Mouse (Mus musculus): ENCODE measurements at regions not wholly inside any gene's neighbourhood (a gene's known extent, or its start where the extent isn't known, plus 50 kb on each side); places are given as distances from the start of the nearest gene placed in this dataset.

DNA sequence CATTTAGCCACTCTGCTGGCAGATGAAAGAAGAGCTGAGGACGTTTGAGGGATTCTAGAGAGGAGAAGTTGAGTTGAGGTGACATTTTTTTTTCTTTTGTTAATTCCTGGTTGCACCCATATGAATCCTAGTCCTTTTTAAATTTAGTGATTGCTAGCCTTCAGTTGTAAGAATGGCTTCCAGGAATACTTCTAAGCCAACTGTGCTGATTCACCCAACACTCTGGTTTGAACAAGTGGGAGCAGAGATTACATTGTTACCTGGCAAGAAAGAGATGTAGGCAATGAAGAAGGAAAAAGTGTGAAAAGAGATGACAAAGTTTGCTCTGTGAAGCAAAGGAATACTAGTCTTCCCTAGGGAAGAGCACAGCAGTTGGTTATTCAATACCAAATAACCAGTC, 261.1 kb upstream of the Kcnq5 start:
- no peaks in the 10 kb centered on the region for H3K36me3 ChIP-seq (ENCODE audit: insufficient read depth, low read length)
- no peak for TF ChIP-seq CTCF (conservative IDR thresholded peaks at IDR 0.05; ENCODE audit: low read length)
- TF ChIP-seq POU5F1 (IDR thresholded peaks at IDR 0.05; ENCODE audit: borderline replicate concordance, low read length): no peak
- TF ChIP-seq NANOG (IDR thresholded peaks at IDR 0.05; ENCODE audit: borderline replicate concordance, low read length): no peak
- no peak overlapping the region for H3K4me3 ChIP-seq (replicated peaks; ENCODE audit: low read length)
- H3K9me3 ChIP-seq (ENCODE audit: low read length): peaks cover 13% of the 10 kb centered on the region
- H3K27me3 ChIP-seq (ENCODE audit: insufficient read depth, low read length): no peaks in the 10 kb centered on the region
- H3K4me1 ChIP-seq (replicated peaks; ENCODE audit: low read depth, low read length): no peaks in the 10 kb centered on the region

DNA sequence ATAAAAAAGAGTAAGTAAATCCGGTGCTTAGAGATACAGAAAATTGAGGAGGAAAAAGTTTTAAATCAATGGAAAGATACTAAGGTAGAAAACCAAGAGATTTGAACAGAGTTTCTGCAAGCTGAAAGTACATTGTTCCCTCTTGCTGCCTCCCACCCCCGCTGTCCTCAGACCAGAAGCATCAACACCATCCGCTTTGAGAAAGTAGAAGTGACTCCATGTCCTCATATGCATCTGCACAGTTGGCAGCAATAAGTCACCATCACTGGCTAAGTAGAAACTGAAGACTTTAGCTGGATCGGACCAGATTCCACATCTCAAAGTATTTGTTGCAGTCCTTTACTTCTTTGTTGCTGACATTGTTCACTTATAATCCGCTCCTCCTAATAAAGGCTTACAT, 250.1 kb upstream of the Kcnq5 start:
- Histone ChIP-seq H3K27me3 (ENCODE audit: insufficient read depth, low read length) (no peaks in the 10 kb centered on the region), H3K36me3 (ENCODE audit: insufficient read depth, low read length) (no peaks in the 10 kb centered on the region), H3K9me3 (ENCODE audit: low read length) (no peaks in the 10 kb centered on the region), H3K4me3 (replicated peaks; ENCODE audit: low read length) (no peak overlapping the region), H3K4me1 (replicated peaks; ENCODE audit: low read depth, low read length) (no peaks in the 10 kb centered on the region)
- TF ChIP-seq POU5F1 (IDR thresholded peaks at IDR 0.05; ENCODE audit: borderline replicate concordance, low read length) (no peak), NANOG (IDR thresholded peaks at IDR 0.05; ENCODE audit: borderline replicate concordance, low read length) (no peak), CTCF (conservative IDR thresholded peaks at IDR 0.05; ENCODE audit: low read length) (no peak)

DNA sequence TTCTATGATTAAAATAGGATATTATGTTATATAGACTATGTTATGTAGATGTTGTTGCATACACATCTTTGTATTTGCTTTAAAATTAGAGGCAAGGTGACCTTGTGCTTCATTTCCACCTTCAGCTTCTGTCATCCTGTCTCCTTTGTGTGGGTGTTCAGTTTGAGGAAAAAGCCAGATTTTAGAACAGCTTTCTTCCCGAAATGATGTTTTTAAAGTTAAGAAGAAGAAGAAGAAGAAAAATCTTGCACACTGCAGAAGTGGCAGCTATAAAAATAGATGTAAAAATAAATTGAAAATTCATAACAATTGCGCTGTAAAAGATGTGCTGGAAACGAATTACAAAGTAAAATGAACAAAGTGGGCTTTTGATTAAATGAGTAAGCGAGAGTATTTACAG, 249.5 kb upstream of the Kcnq5 start:
- Histone ChIP-seq H3K36me3 (ENCODE audit: insufficient read depth, low read length) (no peaks in the 10 kb centered on the region), H3K9me3 (ENCODE audit: low read length) (no peaks in the 10 kb centered on the region), H3K4me3 (replicated peaks; ENCODE audit: low read length) (no peak overlapping the region), H3K27me3 (ENCODE audit: insufficient read depth, low read length) (no peaks in the 10 kb centered on the region), H3K4me1 (replicated peaks; ENCODE audit: low read depth, low read length) (no peaks in the 10 kb centered on the region)
- no peak for TF ChIP-seq CTCF (conservative IDR thresholded peaks at IDR 0.05; ENCODE audit: low read length)
- TF ChIP-seq POU5F1 (IDR thresholded peaks at IDR 0.05; ENCODE audit: borderline replicate concordance, low read length): no peak
- no peak for TF ChIP-seq NANOG (IDR thresholded peaks at IDR 0.05; ENCODE audit: borderline replicate concordance, low read length)

DNA sequence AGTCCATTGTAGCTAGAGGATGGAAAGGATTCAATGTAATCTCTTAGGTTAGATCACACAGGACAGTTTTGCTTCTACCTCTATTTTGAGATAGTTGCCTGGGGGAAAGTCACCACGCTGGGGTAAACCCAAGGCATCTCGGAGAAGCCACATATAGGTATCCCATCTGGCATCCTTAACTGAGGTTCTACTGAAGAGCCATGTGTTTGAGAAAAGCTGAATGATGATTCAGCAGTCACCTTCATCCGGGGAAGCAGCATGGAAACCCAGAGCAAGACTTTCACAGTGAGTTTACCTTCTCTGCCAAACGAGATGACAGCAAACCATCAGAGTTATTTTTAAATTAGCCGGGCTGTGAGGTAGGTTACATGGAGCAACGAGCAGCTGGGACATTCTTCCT, 248.9 kb upstream of the Kcnq5 start:
- H3K4me3 ChIP-seq (replicated peaks; ENCODE audit: low read length): no peak overlapping the region
- H3K27me3 ChIP-seq (ENCODE audit: insufficient read depth, low read length): no peaks in the 10 kb centered on the region
- TF ChIP-seq CTCF (conservative IDR thresholded peaks at IDR 0.05; ENCODE audit: low read length) (no peak), NANOG (IDR thresholded peaks at IDR 0.05; ENCODE audit: borderline replicate concordance, low read length) (no peak), POU5F1 (IDR thresholded peaks at IDR 0.05; ENCODE audit: borderline replicate concordance, low read length) (no peak)
- no peaks in the 10 kb centered on the region for H3K36me3 ChIP-seq (ENCODE audit: insufficient read depth, low read length)
- H3K4me1 ChIP-seq (replicated peaks; ENCODE audit: low read depth, low read length): no peaks in the 10 kb centered on the region
- no peaks in the 10 kb centered on the region for H3K9me3 ChIP-seq (ENCODE audit: low read length)

DNA sequence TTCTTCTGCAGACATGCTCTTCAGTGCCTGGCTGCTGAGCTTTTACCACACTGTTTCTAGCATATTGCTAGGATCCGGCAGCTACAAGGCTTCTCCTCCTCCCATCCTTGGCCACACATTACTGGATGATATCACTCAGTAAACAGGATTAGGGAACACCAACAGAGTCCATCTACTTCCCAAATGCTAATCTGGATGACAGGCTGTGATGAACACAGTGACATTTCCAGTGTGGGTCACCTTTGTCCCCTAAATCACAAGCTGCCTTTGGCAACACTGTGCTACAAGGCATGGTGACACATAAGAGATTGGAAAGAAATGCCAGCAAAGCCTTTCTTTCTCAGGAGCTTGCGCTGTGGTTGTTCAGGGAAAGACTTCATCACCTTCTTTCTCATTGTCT, 246.5 kb upstream of the Kcnq5 start:
- H3K9me3 ChIP-seq (ENCODE audit: low read length): no peaks in the 10 kb centered on the region
- H3K27me3 ChIP-seq (ENCODE audit: insufficient read depth, low read length): no peaks in the 10 kb centered on the region
- no peaks in the 10 kb centered on the region for H3K4me1 ChIP-seq (replicated peaks; ENCODE audit: low read depth, low read length)
- H3K4me3 ChIP-seq (replicated peaks; ENCODE audit: low read length): no peak overlapping the region
- TF ChIP-seq POU5F1 (IDR thresholded peaks at IDR 0.05; ENCODE audit: borderline replicate concordance, low read length) (no peak), NANOG (IDR thresholded peaks at IDR 0.05; ENCODE audit: borderline replicate concordance, low read length) (no peak), CTCF (conservative IDR thresholded peaks at IDR 0.05; ENCODE audit: low read length) (no peak)
- H3K36me3 ChIP-seq (ENCODE audit: insufficient read depth, low read length): no peaks in the 10 kb centered on the region

DNA sequence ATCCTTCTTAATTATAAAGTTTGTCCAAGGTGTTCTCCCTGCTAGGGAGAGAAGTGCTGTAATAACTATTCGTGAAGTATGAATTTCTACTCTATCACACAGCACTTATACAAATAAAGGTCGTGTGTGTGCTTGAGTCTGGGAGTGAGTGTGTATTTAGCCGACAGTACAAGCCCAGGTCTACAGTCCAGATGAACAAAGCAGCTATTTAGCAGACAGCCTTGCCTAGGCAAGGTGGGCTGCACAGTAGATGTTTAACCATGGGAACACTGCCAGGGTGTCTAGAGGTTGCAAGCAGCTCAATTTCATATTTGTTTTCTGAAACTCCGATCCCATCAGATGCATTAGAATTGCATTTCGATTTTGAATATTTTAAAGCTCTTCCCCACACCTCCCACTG, 245.2 kb upstream of the Kcnq5 start:
- H3K27me3 ChIP-seq (ENCODE audit: insufficient read depth, low read length): no peaks in the 10 kb centered on the region
- no peaks in the 10 kb centered on the region for H3K9me3 ChIP-seq (ENCODE audit: low read length)
- H3K4me3 ChIP-seq (replicated peaks; ENCODE audit: low read length): no peak overlapping the region
- no peak for TF ChIP-seq CTCF (conservative IDR thresholded peaks at IDR 0.05; ENCODE audit: low read length)
- no peak for TF ChIP-seq NANOG (IDR thresholded peaks at IDR 0.05; ENCODE audit: borderline replicate concordance, low read length)
- no peak for TF ChIP-seq POU5F1 (IDR thresholded peaks at IDR 0.05; ENCODE audit: borderline replicate concordance, low read length)
- H3K36me3 ChIP-seq (ENCODE audit: insufficient read depth, low read length): no peaks in the 10 kb centered on the region
- H3K4me1 ChIP-seq (replicated peaks; ENCODE audit: low read depth, low read length): no peaks in the 10 kb centered on the region

DNA sequence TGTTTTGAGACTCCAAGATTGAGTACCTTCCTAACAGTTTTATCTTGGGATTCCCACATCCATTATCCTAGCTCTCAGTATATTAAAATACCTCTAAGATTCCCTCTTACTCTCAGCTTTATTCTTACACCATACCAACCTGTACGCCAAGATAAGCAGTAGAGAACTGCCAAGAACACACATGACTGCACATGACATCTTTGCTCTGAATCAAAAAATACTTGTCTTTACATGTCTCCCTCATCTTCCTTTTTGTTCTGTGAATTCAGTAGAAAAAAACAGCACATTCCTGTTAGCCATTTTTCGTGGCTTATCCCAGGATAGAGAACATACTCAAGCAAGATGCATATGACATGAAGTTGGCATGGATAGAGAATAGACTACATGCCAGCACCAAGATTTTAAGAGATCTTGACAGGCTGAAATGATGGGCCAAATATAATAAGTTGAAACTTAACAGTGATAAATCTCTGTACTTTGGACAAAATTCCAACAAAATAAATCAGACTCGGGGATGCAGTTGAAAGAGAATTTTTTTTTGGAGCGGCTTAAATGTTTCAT, 206.0 kb upstream of the Kcnq5 start:
- no peaks in the 10 kb centered on the region for H3K4me1 ChIP-seq (replicated peaks; ENCODE audit: low read depth, low read length)
- H3K27me3 ChIP-seq (ENCODE audit: insufficient read depth, low read length): no peaks in the 10 kb centered on the region
- no peak for TF ChIP-seq POU5F1 (IDR thresholded peaks at IDR 0.05; ENCODE audit: borderline replicate concordance, low read length)
- TF ChIP-seq CTCF (conservative IDR thresholded peaks at IDR 0.05; ENCODE audit: low read length): no peak
- no peak for TF ChIP-seq NANOG (IDR thresholded peaks at IDR 0.05; ENCODE audit: borderline replicate concordance, low read length)

DNA sequence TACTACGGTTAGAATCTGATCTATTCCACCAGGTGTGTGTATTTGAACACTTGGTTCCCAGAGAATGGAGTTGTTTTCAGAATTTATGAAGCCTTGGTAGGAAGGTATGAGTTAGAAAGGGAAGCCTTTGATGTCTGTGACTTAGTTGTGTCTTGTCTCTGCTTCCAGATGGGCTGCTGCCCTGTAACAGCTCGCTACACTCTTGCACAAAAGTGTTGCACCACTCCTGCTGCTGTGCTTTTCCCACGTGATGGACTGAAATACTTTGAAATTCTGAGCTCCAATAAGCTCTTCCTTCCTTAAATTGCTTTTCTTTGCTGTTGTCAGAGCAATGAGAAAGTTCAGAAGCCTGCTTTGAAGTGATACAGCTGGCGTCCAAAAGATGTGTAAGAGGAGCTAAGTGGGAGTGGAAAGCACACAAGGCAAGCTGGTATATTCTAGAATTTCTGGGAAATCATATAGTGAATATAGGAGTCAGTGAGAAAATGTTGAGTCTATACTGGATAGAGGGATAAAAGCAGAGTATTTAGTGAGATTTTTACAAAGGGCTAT, 174.9 kb upstream of the Kcnq5 start:
- no peaks in the 10 kb centered on the region for H3K9me3 ChIP-seq (ENCODE audit: low read length)
- H3K4me1 ChIP-seq (replicated peaks; ENCODE audit: low read depth, low read length): no peaks in the 10 kb centered on the region
- no peaks in the 10 kb centered on the region for H3K36me3 ChIP-seq (ENCODE audit: insufficient read depth, low read length)
- no peaks in the 10 kb centered on the region for H3K27me3 ChIP-seq (ENCODE audit: insufficient read depth, low read length)
- TF ChIP-seq NANOG (IDR thresholded peaks at IDR 0.05; ENCODE audit: borderline replicate concordance, low read length): no peak
- no peak for TF ChIP-seq CTCF (conservative IDR thresholded peaks at IDR 0.05; ENCODE audit: low read length)
- no peak overlapping the region for H3K4me3 ChIP-seq (replicated peaks; ENCODE audit: low read length)

More for the DNA sequence above, 206.0 kb upstream of the Kcnq5 start:
- Histone ChIP-seq H3K4me3 (replicated peaks; ENCODE audit: low read length) (no peak overlapping the region), H3K9me3 (ENCODE audit: low read length) (no peaks in the 10 kb centered on the region), H3K36me3 (ENCODE audit: insufficient read depth, low read length) (no peaks in the 10 kb centered on the region)

DNA sequence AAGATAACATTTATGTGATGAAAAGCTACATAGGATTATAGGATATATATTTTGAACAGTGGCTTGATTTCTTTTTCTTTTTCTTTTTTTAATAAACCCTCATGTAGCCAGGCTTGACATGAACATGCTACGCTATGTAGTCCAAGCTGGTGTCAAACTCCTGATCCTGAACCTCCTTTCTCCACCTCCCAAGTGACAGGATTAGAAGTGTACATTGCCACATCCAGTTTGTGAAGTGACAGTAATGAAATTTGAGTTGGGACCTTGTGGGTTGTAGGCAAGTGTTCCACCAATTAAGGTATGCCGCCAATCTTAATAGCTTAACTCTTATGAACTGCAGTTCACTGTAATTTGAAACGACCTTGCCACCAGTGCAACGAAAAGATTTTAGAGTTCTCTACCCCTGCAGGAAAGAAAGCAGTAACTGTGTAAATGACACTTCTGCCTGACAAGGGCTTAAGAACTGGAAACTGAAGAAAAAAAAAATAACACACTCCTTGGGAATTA, 156.6 kb upstream of the Kcnq5 start:
- Histone ChIP-seq H3K36me3 (ENCODE audit: insufficient read depth, low read length) (no peaks in the 10 kb centered on the region), H3K9me3 (ENCODE audit: low read length) (0 out of 2 replicates have a peak, but pooled peaks cover 5% of the 10 kb centered on the region), H3K4me3 (replicated peaks; ENCODE audit: low read length) (no peak overlapping the region), H3K27me3 (ENCODE audit: insufficient read depth, low read length) (no peaks in the 10 kb centered on the region), H3K4me1 (replicated peaks; ENCODE audit: low read depth, low read length) (no peaks in the 10 kb centered on the region)
- TF ChIP-seq POU5F1 (IDR thresholded peaks at IDR 0.05; ENCODE audit: borderline replicate concordance, low read length) (no peak), CTCF (conservative IDR thresholded peaks at IDR 0.05; ENCODE audit: low read length) (no peak), NANOG (IDR thresholded peaks at IDR 0.05; ENCODE audit: borderline replicate concordance, low read length) (no peak)
